Mouse (Mus musculus) embryonic facial prominence, embryonic 10.5 days (tissue): ENCODE measurements around the gene 6030452D12Rik. TPM values are rescaled to one million over a fixed set of nuclear protein-coding genes. Genes with fewer than 3 reads are reported as not detected.
A peak's percentile ranks its signal among the peaks of the same experiment; 100 is the strongest.

ENCODE experiments used
- DNase-seq: peaks from one replicate; pipeline ENCODE4 v3.0.0-alpha.2; 2017; ENCODE audit warnings: low spot score
- H3K27ac ChIP-seq: fragments of 300-500 bp; sonication (generic); replicated peaks from 2 replicates; pipeline ENCODE4 v1.5.1; 2016; ENCODE audit warnings: mild to moderate bottlenecking
- H3K27me3 ChIP-seq: fragments of 300-500 bp; sonication (generic); replicated peaks from 2 replicates; pipeline ENCODE4 v1.6.1; 2016; ENCODE audit warnings: low read depth, mild to moderate bottlenecking; ENCODE audit not compliant: poor library complexity, severe bottlenecking
- H3K36me3 ChIP-seq: fragments of 300-500 bp; sonication (generic); replicated peaks from 2 replicates; pipeline ENCODE4 v1.6.1; 2016; ENCODE audit warnings: mild to moderate bottlenecking, moderate library complexity
- H3K4me1 ChIP-seq: fragments of 300-500 bp; sonication (generic); 2 replicates; pipeline ENCODE4 v1.6.1; 2016
- H3K4me3 ChIP-seq: fragments of 300-500 bp; sonication (generic); 2 replicates; pipeline ENCODE4 v1.5.1; 2016; ENCODE audit warnings: mild to moderate bottlenecking, moderate library complexity
- H3K9me3 ChIP-seq: fragments of 300-500 bp; sonication (generic); 2 replicates; pipeline ENCODE4 v1.6.1; 2016; ENCODE audit warnings: mild to moderate bottlenecking
- WGBS: fragments of 180-500 bp; shearing (Covaris S2); methylation state at CpG from one replicate; pipeline ENCODE4 v1.1.7; 2016; 5-methylcytosine and 5-hydroxymethylcytosine counted together
- polyA plus RNA-seq: library from polyadenylated mRNA; unstranded; fragments of >200 nt; fragmentation: Nextera tagmentation; extraction: Ambion mirVana; gene quantifications from 2 replicates; pipeline ENCODE4 v1.2.1, GENCODE M21; 2016

Gene 6030452D12Rik
- polyA plus RNA-seq, 1 experiment from 2014 or later: not detected

GRCm38 (mm10) chr8:106526725-106527124 is 26.4 kb downstream of the 6030452D12Rik start:
- Histone ChIP-seq H3K9me3 (no peaks in the 10 kb centered on the region), H3K36me3 (peaks cover 30% of the 10 kb centered on the region), H3K4me1 (peaks cover 12% of the 10 kb centered on the region), H3K27me3 (no peaks in the 10 kb centered on the region), H3K4me3 (no peak overlapping the region), H3K27ac (peak overlapping the region; percentile 35)
- no peak for DNase-seq
- 54% methylated on average over 6 of the region's 6 CpGs for WGBS

GRCm38 (mm10) chr8:106527241-106528036 is 27.1 kb downstream of the 6030452D12Rik start:
- no peaks in the 10 kb centered on the region for H3K9me3 ChIP-seq
- 85% methylated on average over 9 of the region's 9 CpGs for WGBS
- H3K27me3 ChIP-seq: no peaks in the 10 kb centered on the region
- peaks cover 30% of the 10 kb centered on the region for H3K36me3 ChIP-seq
- peaks cover 12% of the 10 kb centered on the region for H3K4me1 ChIP-seq
- no peak for DNase-seq
- H3K27ac ChIP-seq: peak overlapping the region; percentile 35
- no peak overlapping the region for H3K4me3 ChIP-seq

- Histone ChIP-seq H3K4me3 (no peak overlapping the region), H3K36me3 (peaks cover 24% of the 10 kb centered on the region), H3K27ac (no peak overlapping the region), H3K27me3 (no peaks in the 10 kb centered on the region), H3K9me3 (no peaks in the 10 kb centered on the region), H3K4me1 (peaks cover 12% of the 10 kb centered on the region)
- WGBS: 85% methylated on average over 9 of the region's 9 CpGs
- DNase-seq: no peak
Observed at GRCm38 (mm10) chr8:106528596-106529249, 28.4 kb downstream of the 6030452D12Rik start.

- peaks cover 12% of the 10 kb centered on the region for H3K4me1 ChIP-seq
- no peaks in the 10 kb centered on the region for H3K27me3 ChIP-seq
- WGBS: 95% methylated on average over 10 of the region's 10 CpGs
- H3K36me3 ChIP-seq: peaks cover 23% of the 10 kb centered on the region
- H3K9me3 ChIP-seq: no peaks in the 10 kb centered on the region
- H3K4me3 ChIP-seq: no peak overlapping the region
- H3K27ac ChIP-seq: no peak overlapping the region
- no peak for DNase-seq
Observed at GRCm38 (mm10) chr8:106529885-106530482, 29.7 kb downstream of the 6030452D12Rik start.

GRCm38 (mm10) chr8:106530566-106530965 is 30.2 kb downstream of the 6030452D12Rik start:
- DNase-seq: no peak
- no peaks in the 10 kb centered on the region for H3K9me3 ChIP-seq
- H3K27ac ChIP-seq: no peak overlapping the region
- 72% methylated on average over 4 of the region's 4 CpGs for WGBS
- no peaks in the 10 kb centered on the region for H3K27me3 ChIP-seq
- H3K4me3 ChIP-seq: no peak overlapping the region
- peaks cover 21% of the 10 kb centered on the region for H3K36me3 ChIP-seq
- H3K4me1 ChIP-seq: peaks cover 12% of the 10 kb centered on the region

GRCm38 (mm10) chr8:106533709-106534108 is 33.4 kb downstream of the 6030452D12Rik start:
- Histone ChIP-seq H3K4me1 (no peaks in the 10 kb centered on the region), H3K27ac (no peak overlapping the region), H3K27me3 (no peaks in the 10 kb centered on the region), H3K9me3 (no peaks in the 10 kb centered on the region), H3K4me3 (no peak overlapping the region), H3K36me3 (peaks cover 36% of the 10 kb centered on the region)
- 87% methylated on average over 7 of the region's 7 CpGs for WGBS
- no peak for DNase-seq

- no peak overlapping the region for H3K4me3 ChIP-seq
- DNase-seq: peak; percentile 65
- H3K27me3 ChIP-seq: no peaks in the 10 kb centered on the region
- 43% methylated on average over 6 of the region's 6 CpGs for WGBS
- peaks cover 44% of the 10 kb centered on the region for H3K36me3 ChIP-seq
- no peak overlapping the region for H3K27ac ChIP-seq
- no peaks in the 10 kb centered on the region for H3K9me3 ChIP-seq
- no peaks in the 10 kb centered on the region for H3K4me1 ChIP-seq
Observed at GRCm38 (mm10) chr8:106534449-106534848, 34.1 kb downstream of the 6030452D12Rik start.

- peaks cover 46% of the 10 kb centered on the region for H3K36me3 ChIP-seq
- H3K9me3 ChIP-seq: no peaks in the 10 kb centered on the region
- DNase-seq: no peak
- H3K4me3 ChIP-seq: no peak overlapping the region
- H3K27me3 ChIP-seq: no peaks in the 10 kb centered on the region
- H3K4me1 ChIP-seq: no peaks in the 10 kb centered on the region
- H3K27ac ChIP-seq: no peak overlapping the region
- 71% methylated on average over 4 of the region's 4 CpGs for WGBS
Observed at GRCm38 (mm10) chr8:106535448-106535847, 35.1 kb downstream of the 6030452D12Rik start.

- DNase-seq: no peak
- Histone ChIP-seq H3K4me3 (no peak overlapping the region), H3K4me1 (no peaks in the 10 kb centered on the region; the same call in 1 of the 2 replicates), H3K27ac (no peak overlapping the region), H3K9me3 (no peaks in the 10 kb centered on the region), H3K27me3 (no peaks in the 10 kb centered on the region), H3K36me3 (peaks cover 70% of the 10 kb centered on the region)
- WGBS: 52% methylated on average over 5 of the region's 5 CpGs
Observed at GRCm38 (mm10) chr8:106539193-106539592, 38.9 kb downstream of the 6030452D12Rik start.

- no peaks in the 10 kb centered on the region for H3K27me3 ChIP-seq
- WGBS: 87% methylated on average over 11 of the region's 11 CpGs
- no peaks in the 10 kb centered on the region for H3K9me3 ChIP-seq
- H3K27ac ChIP-seq: no peak overlapping the region
- no peak overlapping the region for H3K4me3 ChIP-seq
- DNase-seq: no peak
- peaks cover 83% of the 10 kb centered on the region for H3K36me3 ChIP-seq
- no peaks in the 10 kb centered on the region; the same call in 1 of the 2 replicates for H3K4me1 ChIP-seq
Observed at GRCm38 (mm10) chr8:106541002-106541401, 40.7 kb downstream of the 6030452D12Rik start.

- Histone ChIP-seq H3K27me3 (no peaks in the 10 kb centered on the region), H3K4me1 (no peaks in the 10 kb centered on the region; the same call in 1 of the 2 replicates), H3K4me3 (no peak overlapping the region), H3K27ac (peak overlapping the region; percentile 54), H3K9me3 (no peaks in the 10 kb centered on the region), H3K36me3 (peaks cover 82% of the 10 kb centered on the region)
- no peak for DNase-seq
- WGBS: 68% methylated on average over 8 of the region's 8 CpGs
Observed at GRCm38 (mm10) chr8:106543043-106543442, 42.7 kb downstream of the 6030452D12Rik start.

- WGBS: 87% methylated on average over 2 of the region's 2 CpGs
- Histone ChIP-seq H3K9me3 (no peaks in the 10 kb centered on the region), H3K27me3 (no peaks in the 10 kb centered on the region), H3K27ac (no peak overlapping the region), H3K4me1 (no peaks in the 10 kb centered on the region; the same call in 1 of the 2 replicates), H3K4me3 (no peak overlapping the region), H3K36me3 (peaks cover 69% of the 10 kb centered on the region)
- no peak for DNase-seq
Observed at GRCm38 (mm10) chr8:106545149-106545548, 44.8 kb downstream of the 6030452D12Rik start.
